Mouse (Mus musculus) lung, postnatal 0 days (tissue): ENCODE results near the gene Mterf4.

ENCODE experiments used
- CTCF ChIP-seq: IDR thresholded peaks from 2 replicates; pipeline ENCODE4 v1.5.1; 2016; ENCODE audit warnings: antibody characterized with exemption, mild to moderate bottlenecking
- EP300 ChIP-seq: IDR thresholded peaks from 2 replicates; pipeline ENCODE4 v1.6.1; 2016; ENCODE audit warnings: antibody characterized with exemption, mild to moderate bottlenecking, control low read depth

GRCm38 (mm10) chr1:93352724-93353123 is 47.0 kb upstream of the Mterf4 start:
- no peak for TF ChIP-seq CTCF
- no peak for TF ChIP-seq EP300
